ENCODE assay signal across 16 mouse cellular contexts in the genomic region with DNA sequence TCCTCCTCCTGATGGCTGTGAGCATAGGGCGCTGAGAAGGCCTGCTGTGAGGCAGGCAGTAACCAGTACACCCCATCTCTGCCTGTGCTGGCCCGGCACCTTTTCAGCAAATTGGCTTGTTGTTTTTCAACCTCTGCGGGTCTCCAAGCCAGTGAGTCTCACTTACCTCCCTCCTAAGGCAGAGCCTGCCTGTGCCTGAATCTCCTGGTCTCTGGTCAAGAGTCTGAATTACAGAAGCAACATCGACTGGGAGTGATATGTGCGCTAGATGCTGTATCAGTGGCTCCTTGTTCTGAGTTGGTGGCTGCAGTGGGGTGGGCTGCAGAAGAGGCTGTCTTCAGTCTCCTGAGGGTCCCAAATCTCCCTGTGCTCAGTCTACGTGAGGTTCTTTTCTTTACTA.
A peak's percentile ranks its signal among the peaks of the same experiment; 100 is the strongest.
DNase-seq lines count a peak whose midpoint lies in the region; ATAC-seq and TF ChIP-seq lines count a peak whose summit lies in the region.
"Had no signal": no experiment of that assay in that cellular context is flagged by ENCODE, and none has a peak within 500 bp of the region (broad histone marks: within the 10 kb centered on the region; RNA-seq: fewer than 3 reads in every experiment).

No protein-coding gene starts in this region.

- ATAC-seq in forebrain, embryonic 13.5 days: no peak
- ATAC-seq in midbrain, embryonic 16.5 days: no peak
- ATAC-seq: intestine, embryonic 16.5 days had no signal

- TF ChIP-seq POLR2A in heart, adult 2 months (IDR thresholded peaks at IDR 0.05; ENCODE audit: insufficient read depth, low read depth, low read length): no peak

- DNase-seq in embryo, embryonic 11 days: peak; percentile 24
- no peak for DNase-seq in embryo, embryonic 10.5 days (ENCODE audit: low spot score)
- peak; percentile 47 for DNase-seq in limb, embryonic 10.5 days (ENCODE audit: low spot score)
- DNase-seq in heart, adult 2 months: no peak
- DNase-seq in natural killer cell, adult 2 months (ENCODE audit: low spot score in 2 of 2): no peak
- DNase-seq in cerebellum, postnatal 25 days: no peak
- DNase-seq: adrenal gland, adult 8-10 months; cerebellum, adult 8-10 months; heart, adult 18-20 months; heart, postnatal 10 days had no signal

- intact Hi-C loops in heart, adult 2 months (cut with DNase I): no loop called here

- peak overlapping the region; percentile 26; the same call in 1 of the 2 replicates for H3K9ac ChIP-seq in forebrain, embryonic 13.5 days
- 0 out of 2 replicates have a peak overlapping the region, but pooled peaks have one; percentile 1 for H3K9ac ChIP-seq in midbrain, embryonic 16.5 days (ENCODE audit: low read depth, low read length)
- H3K9ac ChIP-seq in heart, adult 2 months (ENCODE audit: low read depth, low read length): no peak overlapping the region
- H3K9ac ChIP-seq: limb, embryonic 12.5 days; stomach, embryonic 15.5 days had no signal

- TF ChIP-seq EP300 in heart, adult 2 months (IDR thresholded peaks at IDR 0.05; ENCODE audit: insufficient read depth, low read depth, low read length): no peak

- no peaks in the 10 kb centered on the region for H3K27me3 ChIP-seq in forebrain, embryonic 13.5 days
- no peaks in the 10 kb centered on the region for H3K27me3 ChIP-seq in limb, embryonic 10.5 days (ENCODE audit: low read depth, poor library complexity, severe bottlenecking)
- no peaks in the 10 kb centered on the region for H3K27me3 ChIP-seq in midbrain, embryonic 16.5 days (ENCODE audit: control insufficient read depth, insufficient read depth, low read depth, low read length)
- no peaks in the 10 kb centered on the region for H3K27me3 ChIP-seq in heart, adult 2 months (ENCODE audit: control insufficient read depth, insufficient read depth, low read length)
- H3K27me3 ChIP-seq: stomach, embryonic 15.5 days had no signal

- H3K9me3 ChIP-seq in forebrain, embryonic 13.5 days (replicated peaks): no peaks in the 10 kb centered on the region
- H3K9me3 ChIP-seq in limb, embryonic 10.5 days (replicated peaks): no peaks in the 10 kb centered on the region
- no peaks in the 10 kb centered on the region for H3K9me3 ChIP-seq in midbrain, embryonic 16.5 days (replicated peaks; ENCODE audit: control insufficient read depth, low read length, poor library complexity, severe bottlenecking)
- H3K9me3 ChIP-seq: stomach, embryonic 15.5 days had no signal

- no peaks in the 10 kb centered on the region for H3K36me3 ChIP-seq in forebrain, embryonic 13.5 days (ENCODE audit: poor library complexity, severe bottlenecking)
- no peaks in the 10 kb centered on the region for H3K36me3 ChIP-seq in limb, embryonic 10.5 days
- no peaks in the 10 kb centered on the region for H3K36me3 ChIP-seq in midbrain, embryonic 16.5 days (ENCODE audit: control insufficient read depth, insufficient read depth, low read length)
- no peaks in the 10 kb centered on the region for H3K36me3 ChIP-seq in heart, adult 2 months (ENCODE audit: control insufficient read depth, insufficient read depth, low read length)
- H3K36me3 ChIP-seq: limb, embryonic 12.5 days; stomach, embryonic 15.5 days had no signal

- peak overlapping the region; percentile 61 for H3K27ac ChIP-seq in forebrain, embryonic 13.5 days
- H3K27ac ChIP-seq in limb, embryonic 10.5 days: peak overlapping the region; percentile 75
- peak overlapping the region; percentile 76 for H3K27ac ChIP-seq in midbrain, embryonic 16.5 days (ENCODE audit: low read length)
- no peak overlapping the region for H3K27ac ChIP-seq in heart, adult 2 months
- H3K27ac ChIP-seq: kidney, postnatal 0 days; limb, embryonic 12.5 days; stomach, embryonic 15.5 days had no signal

- H3K79me2 ChIP-seq in heart, adult 2 months (replicated peaks; ENCODE audit: control insufficient read depth, insufficient read depth, low read length): no peaks in the 10 kb centered on the region

- peaks cover 69% of the 10 kb centered on the region for H3K4me1 ChIP-seq in forebrain, embryonic 13.5 days
- H3K4me1 ChIP-seq in limb, embryonic 10.5 days: peaks cover 52% of the 10 kb centered on the region
- peaks cover 44% of the 10 kb centered on the region for H3K4me1 ChIP-seq in midbrain, embryonic 16.5 days (ENCODE audit: control insufficient read depth, insufficient read depth, low read length)
- no peaks in the 10 kb centered on the region for H3K4me1 ChIP-seq in heart, adult 2 months (ENCODE audit: control insufficient read depth, insufficient read depth, low read length)

- H3K4me3 ChIP-seq in forebrain, embryonic 13.5 days: no peak overlapping the region
- H3K4me3 ChIP-seq in limb, embryonic 10.5 days: no peak overlapping the region
- no peak overlapping the region for H3K4me3 ChIP-seq in midbrain, embryonic 16.5 days (ENCODE audit: low read depth, low read length)
- no peak overlapping the region for H3K4me3 ChIP-seq in heart, adult 2 months
- H3K4me3 ChIP-seq: limb, embryonic 12.5 days; stomach, embryonic 15.5 days had no signal

- WGBS in forebrain, embryonic 13.5 days: 27% methylated on average over 6 of the region's 6 CpGs
- 31% methylated on average over 6 of the region's 6 CpGs for WGBS in limb, embryonic 10.5 days
- 30% methylated on average over 6 of the region's 6 CpGs for WGBS in midbrain, embryonic 16.5 days
- 44% methylated on average over 6 of the region's 6 CpGs for WGBS in heart, adult 2 months

- TF ChIP-seq CTCF in heart, adult 2 months (IDR thresholded peaks at IDR 0.05): no peak

- no peak overlapping the region for H3K4me2 ChIP-seq in forebrain, embryonic 13.5 days
- no peak overlapping the region for H3K4me2 ChIP-seq in midbrain, embryonic 16.5 days (ENCODE audit: low read length)
- H3K4me2 ChIP-seq: limb, embryonic 12.5 days; stomach, embryonic 15.5 days had no signal

Comparison
In these comparisons a context has a peak if more than half of its experiments do, and no peak if none do; other contexts are left out.
1. DNase-seq: peak in embryo, embryonic 11 days (single experiment) and limb, embryonic 10.5 days (single experiment); none in embryo, embryonic 10.5 days (single experiment), heart, adult 2 months (0 of 2), natural killer cell, adult 2 months (0 of 2) and cerebellum, postnatal 25 days (0 of 2).